Mouse (Mus musculus) embryonic fibroblast, embryonic 13.5 days (primary cell): ENCODE data around the gene Alyref. TPM values are rescaled to one million over a fixed set of nuclear protein-coding genes. Genes with fewer than 3 reads are reported as not detected.
"Not testable (repeated sequence)": the region's sequence is repeated elsewhere in the genome, so short reads cannot be mapped to it uniquely, and the experiment has no call there.

Experiments used
- H3K27ac ChIP-seq: 2 replicates; pipeline ENCODE4 v1.5.1; 2012; ENCODE audit warnings: low read length, control low read depth, inconsistent platforms; ENCODE audit not compliant: insufficient read depth
- H3K4me1 ChIP-seq: 2 replicates; pipeline ENCODE4 v1.6.1; 2011; ENCODE audit warnings: low read length; ENCODE audit not compliant: control insufficient read depth, insufficient read depth
- H3K4me3 ChIP-seq: 2 replicates; pipeline ENCODE4 v1.5.1; 2011; ENCODE audit warnings: mild to moderate bottlenecking, control low read depth, low read length; ENCODE audit not compliant: insufficient read depth
- CTCF ChIP-seq: IDR thresholded peaks from 2 replicates; pipeline ENCODE4 v1.5.1; 2011; ENCODE audit warnings: mild to moderate bottlenecking, control low read depth, low read length, moderate library complexity, borderline replicate concordance; ENCODE audit not compliant: insufficient read depth
- POLR2A ChIP-seq: IDR thresholded peaks from 2 replicates; pipeline ENCODE4 v1.6.1; 2011; ENCODE audit warnings: low read depth, mild to moderate bottlenecking, control low read depth, low read length, moderate library complexity
- polyA plus RNA-seq: library from polyadenylated mRNA; stranded (reverse); fragments of >200 nt; gene quantifications from 2 replicates; pipeline ENCODE4 v1.2.4, GENCODE M21; 2011; ENCODE audit warnings: low read depth; ENCODE audit not compliant: missing spikeins, insufficient read length

Gene Alyref
- polyA plus RNA-seq, 1 experiment: 150 TPM

- TF ChIP-seq POLR2A (no peak), CTCF (no peak)
- no peak overlapping the region for H3K27ac ChIP-seq
- no peak overlapping the region for H3K4me3 ChIP-seq
- H3K4me1 ChIP-seq: 0 out of 2 replicates have a peak, but pooled peaks cover 13% of the 10 kb centered on the region
Observed at GRCm38 (mm10) chr11:120605667-120606066, 7.5 kb upstream of the Alyref start.

GRCm38 (mm10) chr11:120603545-120603944, 5.4 kb upstream of the Alyref start:
- no peak for TF ChIP-seq CTCF
- no peak for TF ChIP-seq POLR2A
- no peak overlapping the region for H3K4me3 ChIP-seq
- peaks cover 6% of the 10 kb centered on the region; the same call in 1 of the 2 replicates for H3K4me1 ChIP-seq

DNA sequence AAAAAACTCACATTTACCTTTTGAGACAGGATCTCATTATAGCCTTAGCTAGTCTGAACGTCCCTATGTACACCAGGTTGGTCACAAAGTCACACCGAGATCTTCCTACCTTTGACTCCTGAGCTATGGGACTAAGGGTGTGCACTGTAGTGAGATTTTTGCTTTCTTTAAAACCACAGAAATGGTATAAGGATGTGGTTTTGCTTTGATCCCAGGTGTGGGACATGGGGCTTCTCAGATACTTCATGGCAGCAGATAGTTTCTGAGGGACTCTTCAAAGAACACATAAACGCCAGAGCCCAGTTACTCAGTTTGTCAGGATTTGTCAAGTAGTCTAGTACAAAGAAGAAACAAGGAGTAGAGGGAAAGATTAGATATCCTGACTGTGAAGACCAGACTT, 2.6 kb upstream of the Alyref start:
- peaks cover 5% of the 10 kb centered on the region for H3K4me1 ChIP-seq
- H3K4me3 ChIP-seq: no peak overlapping the region
- no peak for TF ChIP-seq POLR2A
- no peak for TF ChIP-seq CTCF
- H3K27ac ChIP-seq: no peak overlapping the region

More at GRCm38 (mm10) chr11:120603545-120603944, 5.4 kb upstream of the Alyref start:
- H3K27ac ChIP-seq: no peak overlapping the region

DNA sequence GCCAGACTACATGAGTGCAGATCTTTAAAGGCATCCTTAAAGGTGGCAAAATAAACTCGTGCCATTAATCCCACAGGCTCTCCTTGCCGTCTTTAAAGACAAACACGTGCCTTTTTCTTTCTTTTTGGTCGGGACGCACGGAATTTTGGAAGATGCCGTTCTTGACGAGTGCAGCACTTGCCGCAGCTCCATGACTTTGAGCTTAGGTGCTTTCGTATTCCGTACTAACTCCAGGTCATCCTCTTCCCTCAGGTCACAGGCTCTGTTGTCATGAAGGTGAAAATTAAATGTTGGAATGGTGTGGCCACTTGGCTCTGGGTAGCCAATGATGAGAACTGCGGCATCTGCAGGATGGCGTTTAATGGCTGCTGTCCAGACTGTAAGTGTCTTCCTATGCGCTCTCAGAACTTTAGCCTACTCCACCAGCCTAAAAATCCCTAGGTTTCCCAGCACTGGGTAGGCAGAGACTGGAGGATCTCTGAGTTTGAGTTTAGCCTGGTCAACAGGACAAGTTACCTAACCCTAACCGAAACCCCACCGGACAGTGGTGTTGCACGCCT, 905 bp upstream of the Alyref start:
- H3K4me1 ChIP-seq: peaks cover 7% of the 10 kb centered on the region
- peak overlapping the region; percentile 63; the same call in 1 of the 2 replicates for H3K27ac ChIP-seq
- TF ChIP-seq POLR2A (0 out of 2 replicates have a peak, but pooled peaks have one; percentile 37), CTCF (no peak)
- H3K4me3 ChIP-seq: peak overlapping the region; percentile 60

DNA sequence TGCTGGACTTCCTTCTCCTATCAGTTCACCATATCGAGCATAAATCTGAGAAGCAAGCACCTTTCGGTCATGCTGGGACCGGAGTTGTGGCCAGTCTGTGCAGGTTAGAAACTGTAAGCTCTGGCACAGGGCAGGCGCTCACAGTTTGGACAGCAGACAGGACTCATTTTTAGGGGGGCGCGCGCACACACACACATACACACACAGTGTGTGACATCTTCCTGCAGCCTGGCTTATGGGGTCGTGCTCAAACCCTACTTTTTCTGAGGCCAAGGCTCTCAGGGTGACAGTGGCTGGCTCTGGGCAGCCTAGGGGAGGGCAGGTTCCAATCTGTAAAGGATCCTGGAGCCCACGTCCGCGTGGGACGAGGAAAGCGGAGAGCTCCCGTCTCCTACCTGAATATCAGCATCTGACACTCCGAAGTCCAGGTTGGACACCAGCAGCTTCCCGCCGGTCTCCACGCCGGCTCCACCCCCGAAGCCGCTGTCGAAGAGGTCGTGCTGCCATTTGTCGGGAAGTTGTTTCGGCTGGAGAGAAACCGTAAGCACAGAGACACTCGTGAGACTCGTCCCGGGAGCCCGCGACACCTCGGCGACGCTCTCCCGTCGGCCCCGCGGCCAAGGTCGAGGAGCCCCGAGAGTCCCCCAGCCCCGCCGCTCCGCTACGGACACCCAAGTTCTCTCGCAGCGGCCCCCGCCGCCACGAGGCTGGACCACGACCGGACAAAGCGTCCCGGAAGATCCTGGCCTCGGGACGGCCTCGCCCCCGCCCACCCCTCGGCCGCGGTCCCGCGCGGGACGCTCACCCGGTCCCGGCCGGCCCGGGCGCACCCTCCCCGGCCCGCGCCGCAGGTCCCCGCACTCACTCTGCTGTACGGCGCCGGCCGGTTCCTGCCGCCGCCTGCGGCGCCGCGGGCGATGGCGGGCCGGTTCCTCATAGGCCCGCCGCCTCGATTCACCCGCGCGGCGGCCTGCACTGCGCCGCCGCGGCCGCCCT, 627 bp downstream of the Alyref start:
- TF ChIP-seq POLR2A: no peak
- Histone ChIP-seq H3K4me3 (peak overlapping the region; percentile 95), H3K4me1 (peaks cover 7% of the 10 kb centered on the region), H3K27ac (no peak overlapping the region)

DNA sequence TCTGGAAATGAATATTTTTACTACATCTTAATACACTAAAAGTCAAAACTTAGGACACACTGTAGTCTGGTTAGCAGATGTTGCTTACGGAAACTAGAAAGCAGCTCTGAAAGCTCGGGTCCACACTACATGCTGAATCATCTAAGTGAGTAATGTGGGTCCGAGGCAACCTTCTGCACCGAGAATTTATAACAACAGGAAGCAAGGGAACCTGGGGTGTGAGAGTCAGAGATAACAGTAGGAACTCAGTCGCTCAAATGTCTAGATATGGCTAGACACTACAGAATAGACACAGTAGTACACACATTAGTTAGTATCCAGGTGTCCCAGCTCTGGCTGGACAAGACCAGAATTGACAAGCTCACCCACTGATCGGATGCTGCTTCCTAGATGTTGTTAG, 9.6 kb downstream of the Alyref start:
- no peak for TF ChIP-seq CTCF
- TF ChIP-seq POLR2A: no peak
- Histone ChIP-seq H3K4me1 (no peaks in the 10 kb centered on the region), H3K27ac (no peak overlapping the region), H3K4me3 (no peak overlapping the region)

DNA sequence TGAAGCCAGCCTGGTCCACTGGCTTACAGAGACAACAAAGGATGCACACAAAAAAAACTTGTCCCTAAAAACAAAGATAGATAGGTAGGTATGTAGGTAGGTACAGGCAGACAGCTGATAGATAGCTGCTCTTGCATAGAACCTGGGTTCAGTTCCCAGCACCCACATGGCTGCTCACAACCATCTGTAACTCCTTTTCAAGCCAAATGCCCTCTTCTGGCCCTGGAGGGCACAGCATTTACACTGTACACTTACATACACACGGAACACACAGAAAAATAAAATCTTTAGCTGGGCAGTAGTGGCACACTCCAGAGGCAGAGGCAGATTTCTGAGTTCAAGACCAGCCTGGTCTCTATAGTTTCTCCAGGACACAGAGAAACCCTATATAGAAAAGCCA, 14.2 kb downstream of the Alyref start:
- H3K4me3 ChIP-seq: no peak overlapping the region
- 0 out of 2 replicates have a peak, but pooled peaks cover 3% of the 10 kb centered on the region for H3K4me1 ChIP-seq
- TF ChIP-seq POLR2A: no peak
- no peak for TF ChIP-seq CTCF
- H3K27ac ChIP-seq: no peak overlapping the region

DNA sequence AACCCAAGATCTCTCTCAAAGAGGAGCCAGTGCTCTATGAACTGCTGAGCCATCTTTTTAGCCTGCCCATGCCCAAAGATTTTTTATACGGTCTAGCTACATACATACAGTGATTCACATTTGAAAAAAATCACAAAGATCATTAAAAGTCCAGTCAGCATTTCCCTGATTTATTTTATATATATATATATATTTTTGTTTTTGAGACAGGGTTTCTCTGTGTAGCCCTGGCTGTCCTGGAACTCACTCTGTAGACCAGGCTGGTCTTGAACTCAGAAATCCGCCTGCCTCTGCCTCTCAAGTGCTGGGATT, 15.2 kb downstream of the Alyref start:
- H3K4me1 ChIP-seq, H3K27ac ChIP-seq, H3K4me3 ChIP-seq: not testable (repeated sequence)

DNA sequence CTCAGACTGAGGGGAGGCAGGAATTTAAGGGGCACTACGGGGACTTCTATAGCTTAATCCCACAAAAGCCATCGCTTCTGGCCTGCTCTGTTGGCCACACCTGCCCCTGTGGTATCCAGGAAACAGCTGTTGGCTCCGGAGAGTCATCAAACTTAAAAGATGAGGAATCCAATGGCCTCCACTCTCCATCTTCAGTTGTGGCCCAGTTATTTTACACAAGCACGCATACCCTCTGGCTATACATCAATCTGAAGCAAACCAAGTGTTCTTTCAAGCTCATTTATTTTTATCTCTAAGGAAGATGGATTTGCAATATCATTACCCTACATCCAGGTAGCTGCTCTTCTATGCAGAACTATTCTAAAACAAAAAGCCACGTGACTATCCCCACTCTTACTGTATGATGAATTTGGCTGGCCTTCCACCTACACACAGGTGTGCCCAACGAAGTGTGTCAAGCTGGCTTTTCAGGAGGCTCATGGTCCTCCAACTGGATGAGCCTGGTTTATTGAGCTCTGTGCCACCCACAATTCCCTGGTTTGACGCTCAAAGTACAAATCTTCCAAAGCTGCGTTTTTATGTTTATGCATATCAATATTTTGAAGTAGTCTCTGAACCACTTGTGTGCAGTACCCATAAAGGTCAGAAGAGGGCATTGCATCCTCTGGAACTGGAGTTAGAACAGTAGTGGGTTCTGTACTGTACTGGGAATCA, 15.7 kb downstream of the Alyref start:
- Histone ChIP-seq H3K27ac (peak overlapping the region; percentile 58), H3K4me3 (no peak overlapping the region), H3K4me1 (0 out of 2 replicates have a peak, but pooled peaks cover 6% of the 10 kb centered on the region)
- TF ChIP-seq CTCF (no peak), POLR2A (no peak; the same call in 1 of the 2 replicates)

DNA sequence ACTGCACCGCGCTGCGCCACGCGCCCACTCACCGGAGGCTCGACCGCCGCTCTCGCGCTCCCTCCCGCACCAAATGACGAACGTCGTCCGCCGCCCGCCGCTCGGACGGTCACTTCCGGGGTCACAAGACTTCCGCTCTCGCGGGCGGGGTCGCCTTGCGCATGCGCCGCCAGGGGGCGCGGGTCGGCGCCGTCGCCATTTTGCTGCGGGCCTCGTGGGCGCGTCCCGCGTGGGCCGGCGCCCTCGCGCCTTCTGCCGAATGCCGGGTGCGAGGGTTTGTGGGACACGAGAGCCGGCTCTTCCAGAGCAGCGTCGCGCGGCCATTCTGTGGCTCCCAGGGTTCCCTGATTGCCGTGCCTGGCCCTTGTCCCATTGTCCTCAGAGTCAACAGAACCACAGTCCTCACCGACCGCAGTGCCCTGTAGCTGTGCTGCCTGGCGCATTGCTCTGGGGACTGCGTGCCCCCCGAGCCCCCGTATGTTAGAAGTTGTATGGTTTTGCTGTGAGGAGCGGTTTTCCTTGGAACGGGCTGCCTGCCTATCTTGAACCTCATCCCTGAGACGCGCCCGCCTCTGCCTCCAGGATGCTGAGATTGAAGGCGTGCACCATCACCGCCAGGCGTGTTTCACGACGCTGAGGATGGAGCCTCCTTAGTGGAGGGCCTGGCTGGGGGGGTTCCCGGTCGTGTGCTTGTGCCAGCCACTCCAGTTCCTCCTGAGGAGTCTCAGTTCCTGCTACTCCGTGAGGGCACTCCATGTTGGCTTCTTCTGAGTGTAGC, 16.5 kb downstream of the Alyref start, which contains the start of gene Arhgdia:
Gene Arhgdia, minus strand, starts transcription at position 135 of the 778 bp plus-strand sequence.
- 0 out of 2 replicates have a peak, but pooled peaks cover 6% of the 10 kb centered on the region for H3K4me1 ChIP-seq
- peak within 1 kb of the TSS; percentile 97 for H3K4me3 ChIP-seq
- H3K27ac ChIP-seq: peak within 1 kb of the TSS; percentile 91
- TF ChIP-seq CTCF (no peak), POLR2A (peak; percentile 70; the same call in 1 of the 2 replicates)
